Mouse (Mus musculus) limb, embryonic 14.5 days (tissue): ENCODE data around the gene Gm44805. TPM values are rescaled to one million over a fixed set of nuclear protein-coding genes. Genes with fewer than 3 reads are reported as not detected.

Experiments
- ATAC-seq: fragments of 200-750 bp; cut with Nextera tagmentation; 2 replicates; pipeline ENCODE4 v1.8.0; 2017; ENCODE audit warnings: low read depth, moderate number of reproducible peaks, moderate TSS enrichment; ENCODE audit not compliant: low FRiP score
- DNase-seq: peaks from one replicate; pipeline ENCODE4 v3.0.0-alpha.2; 2015; ENCODE audit warnings: low spot score
- H3K27ac ChIP-seq: fragments of 300-500 bp; sonication (generic); replicated peaks from 2 replicates; pipeline ENCODE4 v1.5.1; 2014; ENCODE audit warnings: low read depth, mild to moderate bottlenecking, low read length, moderate library complexity, mixed read lengths
- H3K27me3 ChIP-seq: fragments of 300-500 bp; sonication (generic); 2 replicates; pipeline ENCODE4 v1.6.1; 2014; ENCODE audit warnings: low read length, mixed read lengths; ENCODE audit not compliant: control insufficient read depth, insufficient read depth
- H3K36me3 ChIP-seq: fragments of 300-500 bp; sonication (generic); 2 replicates; pipeline ENCODE4 v1.6.1; 2014; ENCODE audit warnings: mild to moderate bottlenecking, low read length, moderate library complexity, mixed read lengths; ENCODE audit not compliant: control insufficient read depth, insufficient read depth
- H3K4me1 ChIP-seq: fragments of 300-500 bp; sonication (generic); 2 replicates; pipeline ENCODE4 v1.6.1; 2014; ENCODE audit warnings: antibody characterized with exemption, low read length, mixed read lengths; ENCODE audit not compliant: control insufficient read depth, insufficient read depth
- H3K4me2 ChIP-seq: fragments of 300-500 bp; sonication (generic); replicated peaks from 2 replicates; pipeline ENCODE4 v1.6.1; 2014; ENCODE audit warnings: low read depth, mild to moderate bottlenecking, low read length, moderate library complexity; ENCODE audit not compliant: severe bottlenecking
- H3K4me3 ChIP-seq: fragments of 300-500 bp; sonication (generic); replicated peaks from 2 replicates; pipeline ENCODE4 v1.5.1; 2014; ENCODE audit warnings: low read length
- H3K9ac ChIP-seq: fragments of 300-500 bp; sonication (generic); 2 replicates; pipeline ENCODE4 v1.6.1; 2014; ENCODE audit warnings: mild to moderate bottlenecking, low read depth, low read length, moderate library complexity; ENCODE audit not compliant: severe bottlenecking
- H3K9me3 ChIP-seq: fragments of 300-500 bp; sonication (generic); 2 replicates; pipeline ENCODE4 v1.6.1; 2016; ENCODE audit warnings: low read length; ENCODE audit not compliant: control insufficient read depth
- POLR2A ChIP-seq: fragments of 200-500 bp; IDR thresholded peaks from 2 replicates; pipeline ENCODE4 v1.8.0; 2012; ENCODE audit warnings: inconsistent platforms, mild to moderate bottlenecking, moderate library complexity, borderline replicate concordance; ENCODE audit not compliant: insufficient read depth, insufficient read length; ENCODE audit errors: extremely low read depth
- WGBS: fragments of 180-500 bp; shearing (Covaris S2); extraction: QIAGEN DNeasy Blood & Tissue Kit; methylation state at CpG from one replicate; pipeline ENCODE4 v1.1.7; 2014; 5-methylcytosine and 5-hydroxymethylcytosine counted together
- polyA plus RNA-seq, 2 experiments: library from polyadenylated mRNA; depleted of rRNA in 1 of 2; stranded (reverse) in 1 of 2; unstranded in 1 of 2; fragments of >200 nt; fragmentation: Nextera tagmentation in 1 of 2; extraction: Ambion mirVana in 1 of 2; gene quantifications; 2 replicates each; pipeline versions ENCODE4 v1.2.1 to v1.2.3; 2012 to 2014

The Gm44805 gene
- polyA plus RNA-seq, 2 experiments = not detected

- no peak overlapping the region for H3K9ac ChIP-seq
- no peak for ATAC-seq
- TF ChIP-seq POLR2A = no peak
- no peak overlapping the region for H3K4me2 ChIP-seq
- no peak overlapping the region for H3K27ac ChIP-seq
- no peak for DNase-seq
- no peak overlapping the region for H3K4me3 ChIP-seq
- WGBS = 92% methylated on average over 9 of the region's 9 CpGs
- H3K9me3 ChIP-seq = no peaks in the 10 kb centered on the region
- H3K27me3 ChIP-seq = no peaks in the 10 kb centered on the region
- peaks cover 54% of the 10 kb centered on the region for H3K36me3 ChIP-seq
- peaks cover 5% of the 10 kb centered on the region; the same call in 1 of the 2 replicates for H3K4me1 ChIP-seq
These were observed 32.4 kb upstream of the Gm44805 start for GRCm38 (mm10) chr7:19713598-19713997.

DNA sequence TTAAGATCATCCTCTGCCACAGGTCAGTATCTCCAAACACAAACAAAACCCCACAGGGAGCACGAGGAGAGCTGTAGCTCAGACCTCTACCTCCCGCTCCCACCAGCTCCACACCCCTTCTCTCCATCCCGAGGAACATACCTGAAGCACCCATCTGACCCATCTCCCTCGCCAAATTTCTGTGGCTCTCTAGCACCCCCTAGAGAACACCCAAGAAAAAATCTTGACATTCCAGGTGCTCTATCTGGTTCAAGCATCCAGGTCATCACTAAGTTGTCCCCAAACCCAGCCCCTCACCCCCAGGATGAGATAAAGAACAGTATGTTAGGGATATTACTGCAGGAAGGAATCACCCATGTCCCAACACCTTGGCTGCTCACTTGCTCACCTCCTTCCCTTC, 32.0 kb upstream of the Gm44805 start:
- WGBS = 44% methylated on average over 4 of the region's 4 CpGs
- no peak for DNase-seq

DNA sequence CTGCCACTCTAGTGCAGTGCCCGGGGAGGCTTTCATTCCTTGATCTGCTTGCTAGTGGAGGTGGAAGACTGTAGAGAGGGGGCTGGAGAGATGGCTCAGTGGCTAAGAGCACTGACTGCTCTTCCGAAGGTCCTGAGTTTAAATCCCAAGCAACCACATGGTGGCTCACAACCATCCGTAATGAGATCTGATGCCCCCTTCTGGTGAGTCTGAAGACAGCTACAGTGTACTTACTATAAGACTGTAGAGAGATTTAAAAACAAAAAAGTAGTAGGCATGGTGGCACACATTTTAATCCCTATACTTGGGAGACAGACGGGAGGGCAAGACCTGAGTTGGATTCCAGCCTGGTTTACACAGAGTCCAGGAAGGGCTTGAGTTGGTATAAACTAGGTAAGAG, 31.2 kb upstream of the Gm44805 start:
- no peaks in the 10 kb centered on the region for H3K9me3 ChIP-seq
- H3K4me3 ChIP-seq = no peak overlapping the region
- no peak overlapping the region for H3K9ac ChIP-seq
- ATAC-seq (no peak), DNase-seq (no peak)
- H3K4me1 ChIP-seq = peaks cover 5% of the 10 kb centered on the region; the same call in 1 of the 2 replicates
- no peak for TF ChIP-seq POLR2A
- WGBS = 78% methylated on average over 4 of the region's 4 CpGs
- peaks cover 56% of the 10 kb centered on the region for H3K36me3 ChIP-seq
- H3K27ac ChIP-seq = no peak overlapping the region
- H3K4me2 ChIP-seq = no peak overlapping the region
- H3K27me3 ChIP-seq = no peaks in the 10 kb centered on the region

More for the DNA sequence above, 32.0 kb upstream of the Gm44805 start:
- TF ChIP-seq POLR2A = no peak
- H3K9ac ChIP-seq = no peak overlapping the region
- no peaks in the 10 kb centered on the region for H3K9me3 ChIP-seq
- peaks cover 5% of the 10 kb centered on the region; the same call in 1 of the 2 replicates for H3K4me1 ChIP-seq
- H3K27ac ChIP-seq = no peak overlapping the region
- no peaks in the 10 kb centered on the region for H3K27me3 ChIP-seq
- peaks cover 52% of the 10 kb centered on the region for H3K36me3 ChIP-seq
- no peak for ATAC-seq
- H3K4me2 ChIP-seq = no peak overlapping the region
- H3K4me3 ChIP-seq = no peak overlapping the region

DNA sequence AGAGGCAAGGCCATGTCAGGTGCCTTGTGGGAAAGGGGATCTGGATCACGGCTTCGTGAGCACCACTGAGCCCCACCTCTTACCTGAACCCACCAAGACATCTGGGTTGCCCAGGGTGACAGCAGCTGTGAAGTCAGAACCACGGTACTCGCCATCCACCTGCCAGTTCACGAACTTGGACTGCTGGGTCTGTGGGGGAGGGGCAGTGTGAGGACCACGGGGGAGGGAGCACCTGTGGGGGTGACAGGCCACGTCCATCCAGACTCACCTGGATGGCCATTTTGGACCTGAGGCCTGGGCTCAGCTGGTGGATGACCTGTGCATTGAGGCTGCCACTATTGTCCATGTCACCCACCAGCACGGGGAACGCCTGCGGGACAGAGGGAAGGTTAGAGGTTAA, 29.4 kb upstream of the Gm44805 start:
- no peak for TF ChIP-seq POLR2A

DNA sequence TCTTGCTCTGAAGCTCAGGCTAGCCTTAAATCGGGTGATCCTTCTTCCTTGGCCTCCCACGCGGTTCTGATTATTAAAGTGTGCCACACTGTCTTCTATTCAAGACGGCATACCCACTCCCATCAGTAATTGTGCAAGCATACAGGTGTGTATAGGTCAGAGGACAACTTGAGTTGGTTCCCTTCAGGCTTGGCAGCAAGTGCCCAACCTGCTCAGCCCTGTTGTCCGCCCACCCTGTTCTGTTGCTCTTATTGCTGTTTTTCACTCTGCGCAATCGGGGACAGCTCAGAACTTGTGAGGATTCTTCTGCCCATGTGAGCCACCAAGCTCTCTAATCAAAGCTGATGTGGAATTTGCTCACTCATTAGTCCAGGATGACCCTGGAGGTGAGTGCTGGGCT, 24.0 kb upstream of the Gm44805 start:
- Histone ChIP-seq H3K4me2 (no peak overlapping the region), H3K36me3 (peaks cover 47% of the 10 kb centered on the region), H3K4me3 (no peak overlapping the region), H3K27ac (no peak overlapping the region), H3K27me3 (no peaks in the 10 kb centered on the region), H3K4me1 (no peaks in the 10 kb centered on the region), H3K9me3 (no peaks in the 10 kb centered on the region), H3K9ac (no peak overlapping the region)
- no peak for TF ChIP-seq POLR2A
- WGBS = 97% methylated on average over 7 of the region's 7 CpGs
- DNase-seq (no peak), ATAC-seq (no peak)

More for the DNA sequence above, 29.4 kb upstream of the Gm44805 start:
- H3K4me2 ChIP-seq = no peak overlapping the region
- DNase-seq (no peak), ATAC-seq (no peak)
- no peaks in the 10 kb centered on the region for H3K27me3 ChIP-seq
- H3K27ac ChIP-seq = no peak overlapping the region
- no peak overlapping the region for H3K4me3 ChIP-seq
- 95% methylated on average over 10 of the region's 10 CpGs for WGBS
- H3K9me3 ChIP-seq = no peaks in the 10 kb centered on the region
- H3K9ac ChIP-seq = no peak overlapping the region
- peaks cover 53% of the 10 kb centered on the region for H3K36me3 ChIP-seq
- H3K4me1 ChIP-seq = peaks cover 5% of the 10 kb centered on the region; the same call in 1 of the 2 replicates

DNA sequence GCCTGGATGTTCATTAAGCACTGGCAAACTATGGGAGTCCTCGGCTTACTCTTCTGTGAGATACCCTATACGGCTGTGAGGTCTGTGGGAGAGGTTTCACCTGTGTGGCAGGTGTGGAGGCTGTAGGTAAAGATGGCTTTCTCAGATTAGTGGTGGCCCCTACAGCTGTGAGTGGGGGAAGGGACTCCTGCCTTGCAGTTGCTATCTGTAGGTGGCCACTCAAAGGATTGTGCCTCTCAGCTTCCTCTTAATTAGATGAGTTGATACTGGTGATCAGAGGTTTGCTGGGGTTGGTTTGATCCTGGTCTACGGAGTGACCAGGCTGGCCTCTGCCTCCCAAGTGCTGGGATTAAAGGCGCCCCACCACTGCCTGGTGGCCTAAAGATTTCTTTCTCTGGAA, 23.3 kb upstream of the Gm44805 start:
- H3K4me3 ChIP-seq = no peak overlapping the region
- no peak overlapping the region for H3K27ac ChIP-seq
- H3K9me3 ChIP-seq = no peaks in the 10 kb centered on the region
- ATAC-seq (no peak), DNase-seq (no peak)
- no peak overlapping the region for H3K9ac ChIP-seq
- no peaks in the 10 kb centered on the region for H3K27me3 ChIP-seq
- peaks cover 41% of the 10 kb centered on the region for H3K36me3 ChIP-seq
- 96% methylated on average over 4 of the region's 4 CpGs for WGBS
- peaks cover 2% of the 10 kb centered on the region for H3K4me1 ChIP-seq
- TF ChIP-seq POLR2A = no peak
- no peak overlapping the region for H3K4me2 ChIP-seq
